Mouse (Mus musculus) erythroblast, embryonic 14.5 days (primary cell): ENCODE data around the gene Hlcs.

Source experiments
- GATA1 ChIP-seq: IDR thresholded peaks from 2 replicates; pipeline ENCODE4 v1.6.1; 2012; ENCODE audit warnings: low read length, inconsistent platforms, mixed read lengths
- TAL1 ChIP-seq: IDR thresholded peaks from 3 replicates; pipeline ENCODE4 v1.6.1; 2012; ENCODE audit warnings: low read length, inconsistent platforms, mixed read lengths

DNA sequence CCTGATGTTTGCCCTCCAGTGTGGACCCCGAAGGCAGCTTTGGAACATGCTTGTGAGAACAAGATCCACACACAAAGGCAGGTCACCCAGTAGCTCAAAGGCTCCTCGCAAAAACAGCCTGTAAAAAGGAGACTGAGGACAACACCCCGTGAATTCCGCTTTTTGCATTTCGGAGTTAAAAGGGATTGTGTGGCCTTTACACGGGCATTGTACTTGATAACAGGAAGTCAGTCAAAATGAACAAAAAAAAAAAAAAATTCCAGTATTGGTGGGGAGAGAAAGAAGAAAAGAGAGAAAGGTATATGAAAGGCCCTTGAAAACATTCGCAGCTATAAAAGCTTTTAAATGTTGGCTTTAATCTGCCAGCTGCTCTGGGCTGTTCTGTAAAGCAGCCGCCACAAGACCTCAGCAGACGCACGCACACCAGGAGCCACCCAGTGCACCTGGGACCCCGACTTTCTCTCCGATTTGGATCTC, 58.9 kb downstream of the Hlcs start:
- TF ChIP-seq GATA1 = no peak
- TF ChIP-seq TAL1 = no peak
